Mouse (Mus musculus) regulatory T cell (primary cell): Measurements from ENCODE around the gene Cep128.

Experiments
- in situ Hi-C: fragments of 300-600 bp; cut with MboI, MseI; formaldehyde crosslinking; loops from one replicate; pipeline ENCODE4 v1.15.1; 2025; ENCODE audit warnings: high pct_unique_total_duplicates

Cep128 gene

DNA sequence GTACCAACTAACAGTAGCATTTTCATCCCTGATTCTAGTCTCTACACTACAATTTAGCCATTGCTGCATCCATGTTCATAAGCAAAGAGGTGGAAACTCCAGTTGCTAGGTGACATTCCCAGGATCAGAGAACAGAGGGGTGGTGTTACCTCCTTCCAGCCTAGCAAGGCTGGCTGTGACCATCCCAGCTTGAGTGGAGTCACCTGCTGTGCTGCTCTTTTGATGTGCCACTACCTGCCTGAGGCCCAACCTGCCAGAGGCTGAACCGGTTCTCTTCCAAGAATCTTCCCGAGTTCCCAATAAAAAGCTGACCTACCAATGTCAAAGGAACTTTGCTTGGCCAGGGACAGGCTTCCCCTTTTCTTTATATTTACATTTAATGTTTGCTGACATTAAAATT is 408.8 kb downstream of the Cep128 start:
- in situ Hi-C loops, result loop anchor here (25.0 kb wide), 1 partner anchor 337 kb away; no protein-coding TSS in a partner anchor

DNA sequence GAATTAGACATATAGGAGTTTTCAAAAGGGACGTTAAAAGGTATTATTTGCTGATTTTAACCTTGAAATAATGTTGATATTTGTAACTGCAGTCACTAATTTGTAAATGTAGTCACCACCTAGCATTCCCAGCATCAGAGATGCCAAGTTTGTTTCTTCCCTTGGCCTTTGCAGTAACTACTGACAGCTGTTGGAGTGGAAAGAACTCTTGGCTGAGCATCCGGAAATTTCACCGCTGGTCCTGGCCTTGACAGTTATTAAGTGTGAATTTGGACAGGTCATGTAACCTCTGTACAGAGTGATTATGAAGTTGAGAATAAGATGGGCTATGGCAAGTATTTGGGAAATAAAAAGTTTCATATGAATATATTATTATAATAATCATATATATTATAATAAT is 413.1 kb downstream of the Cep128 start:
- in situ Hi-C loops, result no loop called here

DNA sequence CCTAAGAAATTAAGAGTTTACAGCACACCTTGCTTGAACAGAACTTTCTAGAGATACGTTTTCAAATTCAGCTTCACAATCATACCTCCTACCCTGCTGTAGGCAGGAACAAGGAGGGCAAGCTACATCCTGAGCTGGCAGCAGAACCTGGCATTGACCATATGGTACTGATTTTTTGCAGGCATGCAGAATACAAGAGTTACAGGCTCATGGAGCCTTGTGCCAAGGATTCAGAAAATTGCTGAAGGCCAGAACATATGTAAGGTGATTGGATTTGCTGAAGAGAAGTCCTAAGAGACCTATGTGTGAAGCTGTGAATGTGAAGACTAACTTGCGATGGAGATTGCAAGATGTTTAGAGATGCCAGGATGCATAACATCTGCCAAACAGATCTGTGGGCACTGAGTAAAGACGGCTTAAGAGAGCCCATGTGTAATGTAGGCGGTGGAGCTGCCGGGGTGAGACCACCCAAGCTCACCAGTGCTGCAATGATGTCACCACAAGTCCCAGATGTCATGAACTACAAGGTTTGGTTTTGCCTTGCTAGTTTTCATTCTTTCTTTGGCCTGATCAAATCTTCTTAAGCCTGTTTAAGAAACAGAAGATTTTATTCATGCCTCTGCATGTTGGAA is 422.7 kb downstream of the Cep128 start:
- in situ Hi-C loops, result no loop called here

DNA sequence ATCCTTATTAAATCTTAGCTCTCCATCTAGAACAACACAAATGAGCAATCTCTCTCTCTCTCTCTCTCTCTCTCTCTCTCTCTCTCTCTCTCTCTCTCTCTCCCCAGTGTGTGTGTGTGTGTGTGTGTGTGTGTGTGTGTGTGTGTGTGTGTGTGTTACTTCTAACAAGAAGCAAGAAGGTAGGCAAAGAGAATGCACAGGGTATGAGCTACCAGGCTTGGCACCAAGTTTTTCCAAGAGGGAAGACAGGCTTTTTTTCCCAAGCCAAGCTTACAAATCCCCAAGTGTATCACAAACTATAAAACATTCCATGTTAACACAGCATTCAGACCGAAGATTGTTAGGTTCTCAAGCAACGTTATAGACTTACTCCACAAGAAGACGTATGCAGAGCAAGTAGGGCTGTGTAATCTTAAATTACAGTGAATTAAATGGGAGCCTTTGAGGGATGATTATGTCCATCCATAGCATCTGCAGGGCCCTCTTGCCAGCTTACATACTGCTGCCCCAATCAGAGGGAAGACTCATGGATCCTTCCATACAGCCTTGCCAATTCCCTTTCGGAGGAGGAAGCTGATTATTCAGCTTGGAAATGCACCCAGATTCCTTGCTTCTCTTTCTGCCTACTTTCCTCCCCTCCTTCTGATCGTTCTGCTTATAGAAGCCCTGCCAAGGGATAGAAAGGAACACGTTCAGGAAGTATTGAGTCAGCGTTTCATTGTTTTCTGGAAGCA is 429.3 kb downstream of the Cep128 start:
- in situ Hi-C loops, result no loop called here
